ENCODE assay signal across 8 mouse cellular contexts in genomic region chr6:129237350-129238274, GRCm38 (mm10). TPM values are rescaled to one million over a fixed set of nuclear protein-coding genes. Genes with fewer than 3 reads are reported as not detected.
DNase-seq lines count a peak whose midpoint lies in the region; ATAC-seq lines count a peak whose summit lies in the region.

No protein-coding gene starts in this region.

- H3K27me3 ChIP-seq in hindbrain, embryonic 14.5 days (ENCODE audit: control insufficient read depth, insufficient read depth, low read length), result no peaks in the 10 kb centered on the region

- peak overlapping the region; percentile 68 for H3K4me2 ChIP-seq in hindbrain, embryonic 14.5 days (replicated peaks)

- peak; percentile 79 for DNase-seq in R1 (ENCODE audit: low read depth, low spot score)
- peak; percentile 68 to 81 for DNase-seq in cerebellum, postnatal 25 days
- peak; percentile 63 to 66 for DNase-seq in frontal cortex, postnatal 25 days (ENCODE audit: low spot score in 2 of 2)
- peak; percentile 76 for DNase-seq in hindbrain, embryonic 14.5 days (ENCODE audit: low spot score)
- DNase-seq in layer of hippocampus, postnatal 36 days, result peak; percentile 68 to 69
- peak; percentile 95 for DNase-seq in lung, postnatal 25 days (ENCODE audit: low spot score)
- DNase-seq in retina, postnatal 1 day, result peak; percentile 79
- DNase-seq in urinary bladder, adult 18-20 months (ENCODE audit: low spot score in 2 of 2), result peak; percentile 80 to 86

- H3K4me3 ChIP-seq in hindbrain, embryonic 14.5 days (replicated peaks; ENCODE audit: low read length), result peak overlapping the region; percentile 44

- H3K27ac ChIP-seq in hindbrain, embryonic 14.5 days, result 0 out of 2 replicates have a peak overlapping the region, but pooled peaks have one; percentile 12

- no peaks in the 10 kb centered on the region; the same call in 1 of the 2 replicates for H3K4me1 ChIP-seq in hindbrain, embryonic 14.5 days (replicated peaks; ENCODE audit: control insufficient read depth, insufficient read depth, low read length)

- peak; percentile 95 for ATAC-seq in hindbrain, embryonic 14.5 days (ENCODE audit: low FRiP score)

- no peaks in the 10 kb centered on the region for H3K36me3 ChIP-seq in hindbrain, embryonic 14.5 days (replicated peaks; ENCODE audit: control insufficient read depth, insufficient read depth)

- WGBS in hindbrain, embryonic 14.5 days, result 28% methylated on average over 16 of the region's 16 CpGs

- no peaks in the 10 kb centered on the region for H3K9me3 ChIP-seq in hindbrain, embryonic 14.5 days (ENCODE audit: control insufficient read depth, low read length)

- peak overlapping the region; percentile 53 for H3K9ac ChIP-seq in hindbrain, embryonic 14.5 days

RNA-seq across cellular contexts. Expression of gene Cd69, which starts 37.6 kb away (rescaled TPM):
- not detected in 2 replicates for polyA plus RNA-seq in hindbrain, embryonic 14.5 days (2014; fragmentation: Nextera tagmentation; extraction: Ambion mirVana)
- not detected for total RNA-seq in layer of hippocampus, postnatal 36 days (2021)

RNA-seq across cellular contexts. Expression of gene Clec2d, which starts 57.2 kb away (rescaled TPM):
- 0.17 and 0.37 TPM in 2 replicates for polyA plus RNA-seq in hindbrain, embryonic 14.5 days (2014; fragmentation: Nextera tagmentation; extraction: Ambion mirVana)
- 1 to 10 TPM; 5.7 to 9.8 TPM for total RNA-seq in layer of hippocampus, postnatal 36 days (2021)

Comparison
In these comparisons a context has a peak if more than half of its experiments do, and no peak if none do; other contexts are left out.
1. Peak in every context shown above with its lines: DNase-seq, ATAC-seq, H3K4me3 ChIP-seq and H3K27ac ChIP-seq.